Mouse (Mus musculus): ENCODE data around the gene Ppp1r9a. TPM values are rescaled to one million over a fixed set of nuclear protein-coding genes. Genes with fewer than 3 reads are reported as not detected.

Ppp1r9a gene
- total and polyA plus RNA-seq, 3 experiments = 4.6 to 11.8 (median 10.9) TPM

DNA sequence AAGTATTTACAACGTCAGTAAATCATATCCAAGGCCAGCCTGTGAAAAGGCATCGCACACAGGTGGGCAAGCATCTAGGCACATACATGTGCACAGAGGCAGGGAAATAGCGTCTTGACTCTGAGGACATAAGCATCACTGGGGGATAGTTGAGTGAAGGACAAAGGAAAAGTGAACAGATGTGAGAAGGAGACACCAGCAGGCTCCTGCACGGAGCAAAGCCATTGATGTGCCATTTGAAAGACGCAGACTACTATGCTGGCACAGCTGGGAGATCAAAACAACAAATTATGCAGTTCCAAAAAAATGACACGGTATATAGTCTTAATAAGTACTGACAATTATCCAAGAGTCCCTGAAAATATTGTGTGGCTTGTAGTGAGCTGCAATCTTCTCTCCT, 284.9 kb downstream of the Ppp1r9a start:
- no peak overlapping the region for H3K4me3 ChIP-seq
- no peaks in the 10 kb centered on the region for H3K79me2 ChIP-seq (replicated peaks; ENCODE audit: control insufficient read depth, insufficient read depth, low read length)
- no peaks in the 10 kb centered on the region for H3K36me3 ChIP-seq (ENCODE audit: control insufficient read depth, insufficient read depth, low read length)
- intact Hi-C loops (cut with DNase I) = no loop called here
- no peak for TF ChIP-seq EP300 (IDR thresholded peaks at IDR 0.05; ENCODE audit: insufficient read depth, low read depth, low read length)
- no peak for TF ChIP-seq POLR2A (IDR thresholded peaks at IDR 0.05; ENCODE audit: insufficient read depth, low read depth, low read length)
- TF ChIP-seq CTCF (IDR thresholded peaks at IDR 0.05) = no peak
- H3K27ac ChIP-seq = no peak overlapping the region
- no peaks in the 10 kb centered on the region for H3K4me1 ChIP-seq (ENCODE audit: control insufficient read depth, insufficient read depth, low read length)
- H3K27me3 ChIP-seq (ENCODE audit: control insufficient read depth, insufficient read depth, low read length) = no peaks in the 10 kb centered on the region
- no peak overlapping the region for H3K9ac ChIP-seq (ENCODE audit: low read depth, low read length)
- DNase-seq = no peak
- WGBS = 90% methylated on average over 6 of the region's 6 CpGs

DNA sequence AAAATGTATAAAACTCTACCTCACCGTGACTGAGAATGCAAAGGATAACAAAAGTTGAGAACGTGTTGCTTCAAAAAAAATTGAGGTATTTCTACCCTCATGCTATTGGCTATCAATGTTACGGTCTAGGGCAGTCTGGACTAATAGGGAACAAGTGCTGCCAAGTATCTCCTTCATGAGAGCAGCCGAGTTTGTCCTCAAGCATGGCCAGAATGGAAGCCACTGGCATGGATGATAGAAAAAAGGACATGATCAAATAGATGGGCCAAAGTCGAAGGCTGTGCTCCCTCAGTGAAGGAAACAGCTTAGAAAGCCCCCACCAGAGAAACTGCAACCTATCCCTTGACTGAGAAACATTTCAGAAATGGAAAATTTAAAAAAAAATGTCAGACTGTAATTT, 285.3 kb downstream of the Ppp1r9a start:
- DNase-seq = no peak
- Histone ChIP-seq H3K36me3 (ENCODE audit: control insufficient read depth, insufficient read depth, low read length) (no peaks in the 10 kb centered on the region), H3K27ac (no peak overlapping the region), H3K4me1 (ENCODE audit: control insufficient read depth, insufficient read depth, low read length) (no peaks in the 10 kb centered on the region), H3K4me3 (no peak overlapping the region), H3K9ac (ENCODE audit: low read depth, low read length) (no peak overlapping the region), H3K27me3 (ENCODE audit: control insufficient read depth, insufficient read depth, low read length) (no peaks in the 10 kb centered on the region), H3K79me2 (replicated peaks; ENCODE audit: control insufficient read depth, insufficient read depth, low read length) (no peaks in the 10 kb centered on the region)
- TF ChIP-seq EP300 (IDR thresholded peaks at IDR 0.05; ENCODE audit: insufficient read depth, low read depth, low read length) (no peak), POLR2A (IDR thresholded peaks at IDR 0.05; ENCODE audit: insufficient read depth, low read depth, low read length) (no peak), CTCF (IDR thresholded peaks at IDR 0.05) (no peak)
- whole genome bisulfite sequencing = 88% methylated on average over 5 of the region's 5 CpGs
- intact Hi-C loops (cut with DNase I) = no loop called here

DNA sequence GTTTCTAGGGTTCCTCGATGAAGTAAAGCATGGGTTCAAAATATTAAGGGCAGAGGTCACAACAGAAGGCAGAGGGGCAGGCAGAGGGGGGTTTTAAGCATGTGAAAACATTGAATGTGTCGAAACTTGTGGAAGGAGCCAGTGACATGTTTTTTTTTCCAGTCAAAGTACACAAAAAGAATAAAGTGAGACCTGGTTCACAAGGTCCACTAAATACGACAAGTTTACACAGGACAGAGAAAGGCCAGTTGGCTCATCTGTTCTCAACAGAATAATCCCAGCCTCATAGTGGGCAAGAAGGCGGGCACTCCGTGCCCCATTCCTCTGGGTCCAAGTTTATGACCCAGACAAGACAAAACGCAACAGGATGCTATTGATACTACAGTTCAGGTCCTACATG, 286.2 kb downstream of the Ppp1r9a start:
- H3K36me3 ChIP-seq (ENCODE audit: control insufficient read depth, insufficient read depth, low read length) = no peaks in the 10 kb centered on the region
- DNase-seq = no peak
- no peak for TF ChIP-seq POLR2A (IDR thresholded peaks at IDR 0.05; ENCODE audit: insufficient read depth, low read depth, low read length)
- TF ChIP-seq CTCF (IDR thresholded peaks at IDR 0.05) = no peak
- TF ChIP-seq EP300 (IDR thresholded peaks at IDR 0.05; ENCODE audit: insufficient read depth, low read depth, low read length) = no peak
- H3K79me2 ChIP-seq (replicated peaks; ENCODE audit: control insufficient read depth, insufficient read depth, low read length) = no peaks in the 10 kb centered on the region
- no peak overlapping the region for H3K27ac ChIP-seq
- WGBS = 78% methylated on average over 6 of the region's 6 CpGs
- no peak overlapping the region for H3K4me3 ChIP-seq
- H3K4me1 ChIP-seq (ENCODE audit: control insufficient read depth, insufficient read depth, low read length) = no peaks in the 10 kb centered on the region
- no peak overlapping the region for H3K9ac ChIP-seq (ENCODE audit: low read depth, low read length)
- H3K27me3 ChIP-seq (ENCODE audit: control insufficient read depth, insufficient read depth, low read length) = no peaks in the 10 kb centered on the region
- intact Hi-C loops (cut with DNase I) = no loop called here

DNA sequence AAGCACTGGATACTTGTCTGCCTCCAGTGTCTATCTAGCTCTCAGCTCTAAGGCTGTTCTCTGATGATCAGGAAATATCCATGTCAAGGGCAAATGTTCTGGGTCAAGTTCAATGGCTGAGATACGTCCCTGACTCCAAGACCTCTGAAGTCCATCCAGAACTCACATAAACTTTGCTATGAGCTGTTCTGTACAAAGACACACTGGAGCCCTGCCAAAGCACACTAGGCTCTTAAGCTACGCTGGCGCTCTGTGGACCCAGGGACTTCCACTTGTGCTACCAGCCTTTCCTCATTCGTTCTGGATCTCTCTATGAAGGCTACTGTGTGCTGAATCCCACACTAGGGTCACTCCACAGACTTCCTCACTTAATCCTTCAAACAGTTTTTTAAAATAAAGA, 286.8 kb downstream of the Ppp1r9a start:
- H3K27me3 ChIP-seq (ENCODE audit: control insufficient read depth, insufficient read depth, low read length) = no peaks in the 10 kb centered on the region
- no peak overlapping the region for H3K9ac ChIP-seq (ENCODE audit: low read depth, low read length)
- no peaks in the 10 kb centered on the region for H3K4me1 ChIP-seq (ENCODE audit: control insufficient read depth, insufficient read depth, low read length)
- DNase-seq = peak in 1 of 2 experiments; percentile 8
- H3K79me2 ChIP-seq (replicated peaks; ENCODE audit: control insufficient read depth, insufficient read depth, low read length) = no peaks in the 10 kb centered on the region
- no peak for TF ChIP-seq EP300 (IDR thresholded peaks at IDR 0.05; ENCODE audit: insufficient read depth, low read depth, low read length)
- TF ChIP-seq POLR2A (IDR thresholded peaks at IDR 0.05; ENCODE audit: insufficient read depth, low read depth, low read length) = no peak
- no peak for TF ChIP-seq CTCF (IDR thresholded peaks at IDR 0.05)
- 42% methylated on average over 4 of the region's 4 CpGs for WGBS
- no peak overlapping the region for H3K27ac ChIP-seq
- intact Hi-C loops (cut with DNase I) = no loop called here
- no peaks in the 10 kb centered on the region for H3K36me3 ChIP-seq (ENCODE audit: control insufficient read depth, insufficient read depth, low read length)
- no peak overlapping the region for H3K4me3 ChIP-seq

DNA sequence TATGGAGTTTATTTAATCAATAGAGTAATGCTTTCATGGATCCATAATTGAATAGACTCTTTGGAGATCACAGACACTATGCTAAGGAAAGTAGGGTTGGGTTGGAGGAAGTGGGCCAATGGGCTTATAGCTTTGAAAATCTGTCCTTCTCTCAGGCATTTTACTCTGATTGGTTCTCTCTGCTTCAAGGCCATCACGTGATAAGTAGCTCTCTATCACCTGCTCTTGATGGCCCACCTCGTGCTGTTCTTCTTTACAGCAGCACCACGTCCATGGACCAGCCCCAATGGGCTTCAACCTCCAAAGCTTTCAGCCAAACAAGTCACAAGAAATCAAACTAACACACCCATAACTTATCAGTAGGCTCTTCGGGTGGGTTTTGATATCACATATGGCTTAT, 288.0 kb downstream of the Ppp1r9a start:
- 78% methylated on average over 4 of the region's 4 CpGs for WGBS
- H3K4me3 ChIP-seq = no peak overlapping the region
- intact Hi-C loops (cut with DNase I) = no loop called here

DNA sequence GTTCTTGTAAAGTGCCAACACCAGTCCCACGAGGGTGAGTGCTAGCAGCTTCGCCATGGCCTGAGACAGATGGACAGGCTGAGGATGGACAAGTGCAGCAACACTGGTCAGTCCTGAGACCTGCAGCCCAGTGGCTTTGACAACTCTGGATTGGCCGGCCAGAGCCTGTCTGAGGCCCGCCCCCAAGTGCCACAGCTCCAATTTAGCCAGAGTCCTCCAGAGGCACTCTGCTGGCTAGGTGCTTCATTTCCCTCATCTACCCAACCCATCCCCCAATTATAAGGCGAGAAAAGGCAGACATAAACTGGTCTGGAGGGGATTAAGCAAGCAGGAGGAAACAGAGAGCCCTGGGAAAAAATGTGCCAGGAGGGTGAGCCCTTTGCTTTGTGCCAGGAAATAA, 291.0 kb downstream of the Ppp1r9a start, which contains the start of gene Pon1:
Pon1 (minus strand) TSS at position 254 of the 400 bp plus-strand sequence.
- H3K36me3 ChIP-seq (ENCODE audit: control insufficient read depth, insufficient read depth, low read length) = no peaks in the 10 kb centered on the region
- H3K9ac ChIP-seq (ENCODE audit: low read depth, low read length) = no peak within 1 kb of the TSS
- H3K27me3 ChIP-seq (ENCODE audit: control insufficient read depth, insufficient read depth, low read length) = no peaks in the 10 kb centered on the region
- H3K79me2 ChIP-seq (replicated peaks; ENCODE audit: control insufficient read depth, insufficient read depth, low read length) = no peaks in the 10 kb centered on the region
- TF ChIP-seq CTCF (IDR thresholded peaks at IDR 0.05) (no peak), EP300 (IDR thresholded peaks at IDR 0.05; ENCODE audit: insufficient read depth, low read depth, low read length) (no peak), POLR2A (IDR thresholded peaks at IDR 0.05; ENCODE audit: insufficient read depth, low read depth, low read length) (no peak)
- no peak for DNase-seq
- no peak within 1 kb of the TSS for H3K4me3 ChIP-seq
- 44% methylated on average over 5 of the region's 5 CpGs for WGBS
- H3K4me1 ChIP-seq (ENCODE audit: control insufficient read depth, insufficient read depth, low read length) = no peaks in the 10 kb centered on the region
- H3K27ac ChIP-seq = no peak within 1 kb of the TSS
- intact Hi-C loops (cut with DNase I) = no loop called here

More for the DNA sequence above, 288.0 kb downstream of the Ppp1r9a start:
- Histone ChIP-seq H3K4me1 (ENCODE audit: control insufficient read depth, insufficient read depth, low read length) (no peaks in the 10 kb centered on the region), H3K9ac (ENCODE audit: low read depth, low read length) (no peak overlapping the region), H3K27me3 (ENCODE audit: control insufficient read depth, insufficient read depth, low read length) (no peaks in the 10 kb centered on the region), H3K79me2 (replicated peaks; ENCODE audit: control insufficient read depth, insufficient read depth, low read length) (no peaks in the 10 kb centered on the region), H3K27ac (no peak overlapping the region), H3K36me3 (ENCODE audit: control insufficient read depth, insufficient read depth, low read length) (no peaks in the 10 kb centered on the region)
- TF ChIP-seq EP300 (IDR thresholded peaks at IDR 0.05; ENCODE audit: insufficient read depth, low read depth, low read length) (no peak), POLR2A (IDR thresholded peaks at IDR 0.05; ENCODE audit: insufficient read depth, low read depth, low read length) (no peak), CTCF (IDR thresholded peaks at IDR 0.05) (no peak)
- no peak for DNase-seq
